Mouse (Mus musculus) heart, adult 2 months (tissue): Measurements from ENCODE around the gene Hist1h2bh. TPM values are rescaled to one million over a fixed set of nuclear protein-coding genes. Genes with fewer than 3 reads are reported as not detected.

Experiments
- DNase-seq, 2 experiments: peaks; one replicate each; pipeline ENCODE4 v3.0.0; 2021
- H3K27ac ChIP-seq: fragments of 200-600 bp; 2 replicates; pipeline ENCODE4 v1.8.1; 2022
- H3K27me3 ChIP-seq: fragments of 200-500 bp; 2 replicates; pipeline ENCODE4 v1.6.1; 2012; ENCODE audit warnings: mild to moderate bottlenecking, low read length, inconsistent platforms, mixed read lengths; ENCODE audit not compliant: control insufficient read depth, insufficient read depth
- H3K36me3 ChIP-seq: fragments of 200-500 bp; 2 replicates; pipeline ENCODE4 v1.6.1; 2012; ENCODE audit warnings: low read length, inconsistent platforms; ENCODE audit not compliant: control insufficient read depth, insufficient read depth
- H3K4me1 ChIP-seq: fragments of 200-500 bp; 2 replicates; pipeline ENCODE4 v1.6.1; 2011; ENCODE audit warnings: low read length; ENCODE audit not compliant: control insufficient read depth, insufficient read depth
- H3K4me3 ChIP-seq: fragments of 200-600 bp; 2 replicates; pipeline ENCODE4 v1.8.1; 2022
- H3K79me2 ChIP-seq: fragments of 200-500 bp; replicated peaks from 2 replicates; pipeline ENCODE4 v1.6.1; 2012; ENCODE audit warnings: mild to moderate bottlenecking, inconsistent platforms, low read length, moderate library complexity, mixed read lengths; ENCODE audit not compliant: control insufficient read depth, insufficient read depth
- H3K9ac ChIP-seq: fragments of 200-500 bp; 2 replicates; pipeline ENCODE4 v1.6.1; 2012; ENCODE audit warnings: low read depth, mild to moderate bottlenecking, control low read depth, inconsistent platforms, low read length, mixed read lengths
- CTCF ChIP-seq: fragments of 200-600 bp; IDR thresholded peaks from 2 replicates; pipeline ENCODE4 v1.8.1; 2022; ENCODE audit warnings: antibody characterized with exemption, mild to moderate bottlenecking, moderate library complexity
- EP300 ChIP-seq: fragments of 200-500 bp; IDR thresholded peaks from 2 replicates; pipeline ENCODE4 v1.6.1; 2011; ENCODE audit warnings: low read depth, low read length, control low read depth; ENCODE audit not compliant: insufficient read depth
- POLR2A ChIP-seq: fragments of 200-500 bp; IDR thresholded peaks from 2 replicates; pipeline ENCODE4 v1.6.1; 2011; ENCODE audit warnings: mild to moderate bottlenecking, low read depth, low read length, control low read depth; ENCODE audit not compliant: insufficient read depth
- WGBS: fragments of 180-500 bp; shearing (Covaris S2); methylation state at CpG from one replicate; pipeline ENCODE4 v1.1.7; 2018; 5-methylcytosine and 5-hydroxymethylcytosine counted together
- intact Hi-C: fragments of 180-260 bp; cut with DNase I; formaldehyde crosslinking; loops from one replicate; pipeline ENCODE4 v1.15.1; 2025
- polyA plus RNA-seq: library from polyadenylated mRNA; depleted of rRNA; stranded (reverse); fragments of >200 nt; gene quantifications from 2 replicates; pipeline ENCODE4 v1.2.3, GENCODE M21; 2012
- total RNA-seq, 2 experiments: library from RNA; stranded (reverse); gene quantifications; 2 replicates each; pipeline ENCODE4 v1.2.3; 2021

Gene Hist1h2bh
- total and polyA plus RNA-seq, 3 experiments = 0.29 to 1.2 (median 1.1) TPM

- DNase-seq = no peak
- 24% methylated on average over 2 of the region's 2 CpGs for WGBS
- intact Hi-C loops = loop anchor here (1.0 to 5.0 kb wide), 6 partner anchors 10 to 1502 kb away; partner anchors contain the start of genes Hist1h1e, Hist1h2be and Hist1h3f
- peak overlapping the region; percentile 86 for H3K4me3 ChIP-seq
- H3K27me3 ChIP-seq = no peaks in the 10 kb centered on the region
- no peaks in the 10 kb centered on the region for H3K79me2 ChIP-seq
- H3K4me1 ChIP-seq = peaks cover 4% of the 10 kb centered on the region
- H3K36me3 ChIP-seq = peaks cover 13% of the 10 kb centered on the region
- H3K9ac ChIP-seq = no peak overlapping the region
- peak overlapping the region; percentile 97 for H3K27ac ChIP-seq
- TF ChIP-seq CTCF = no peak
- TF ChIP-seq POLR2A = no peak
- TF ChIP-seq EP300 = no peak
Measured at GRCm38 (mm10) chr13:23529480-23530165, 13.6 kb downstream of the Hist1h2bh start.

DNA sequence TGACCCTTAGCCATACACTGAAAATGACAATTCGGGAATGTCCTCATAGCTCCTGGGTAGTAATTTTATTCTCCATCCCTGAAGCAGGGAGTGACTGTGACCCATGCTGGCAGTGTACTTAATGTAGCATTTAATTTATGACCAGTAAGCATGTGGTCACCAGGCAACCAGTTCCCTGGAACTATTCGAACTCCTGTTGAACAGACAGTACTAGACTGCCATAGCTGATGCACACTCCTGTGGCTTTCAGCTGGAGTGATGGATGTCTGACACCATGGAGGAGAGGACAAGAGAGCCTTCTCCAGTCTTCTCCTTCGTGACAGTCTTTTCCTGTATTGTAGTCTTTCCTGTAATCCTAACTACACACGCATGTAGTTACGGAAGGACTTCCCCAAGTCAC is 14.2 kb downstream of the Hist1h2bh start:
- H3K27me3 ChIP-seq = no peaks in the 10 kb centered on the region
- 77% methylated on average over 5 of the region's 5 CpGs for WGBS
- no peaks in the 10 kb centered on the region for H3K79me2 ChIP-seq
- H3K9ac ChIP-seq = no peak overlapping the region
- TF ChIP-seq CTCF (no peak), POLR2A (no peak), EP300 (no peak)
- no peak for DNase-seq
- H3K27ac ChIP-seq = peak overlapping the region; percentile 97
- peaks cover 10% of the 10 kb centered on the region for H3K36me3 ChIP-seq
- no peak overlapping the region for H3K4me3 ChIP-seq
- intact Hi-C loops = loop anchor here (5.0 kb wide), 1 partner anchor 1502 kb away; no protein-coding TSS in a partner anchor
- H3K4me1 ChIP-seq = peaks cover 4% of the 10 kb centered on the region

DNA sequence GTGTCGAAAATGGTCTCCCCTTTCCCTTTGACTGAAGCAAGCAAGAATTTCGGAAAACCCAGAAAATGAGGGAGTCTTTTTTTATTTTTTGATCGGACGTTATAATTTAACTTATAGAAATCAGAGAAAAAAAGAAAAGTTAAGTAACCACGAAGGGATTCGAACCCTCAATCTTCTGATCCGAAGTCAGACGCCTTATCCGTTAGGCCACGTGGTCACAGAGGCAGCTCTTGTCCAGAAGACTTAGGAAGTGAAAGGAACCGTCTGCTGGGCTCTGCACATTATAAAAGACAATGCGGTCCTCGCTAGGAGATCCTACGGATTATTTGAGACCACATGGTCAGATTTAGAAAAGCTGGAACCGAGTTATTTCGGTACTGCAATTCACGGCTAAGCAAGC is 16.9 kb downstream of the Hist1h2bh start:
- DNase-seq = peak; percentile 86 to 91
- H3K4me3 ChIP-seq = peak overlapping the region; percentile 47
- WGBS = 1% methylated on average over 17 of the region's 17 CpGs
- H3K27me3 ChIP-seq = no peaks in the 10 kb centered on the region
- intact Hi-C loops = loop anchor here (5.0 kb wide), 1 partner anchor 1499 kb away; no protein-coding TSS in a partner anchor
- H3K79me2 ChIP-seq = no peaks in the 10 kb centered on the region
- peak overlapping the region; percentile 66 for H3K9ac ChIP-seq
- H3K27ac ChIP-seq = no peak overlapping the region
- no peaks in the 10 kb centered on the region; the same call in none of the 2 replicates for H3K4me1 ChIP-seq
- TF ChIP-seq EP300 (peak; percentile 95), POLR2A (no peak)
- no peaks in the 10 kb centered on the region; the same call in 1 of the 2 replicates for H3K36me3 ChIP-seq

DNA sequence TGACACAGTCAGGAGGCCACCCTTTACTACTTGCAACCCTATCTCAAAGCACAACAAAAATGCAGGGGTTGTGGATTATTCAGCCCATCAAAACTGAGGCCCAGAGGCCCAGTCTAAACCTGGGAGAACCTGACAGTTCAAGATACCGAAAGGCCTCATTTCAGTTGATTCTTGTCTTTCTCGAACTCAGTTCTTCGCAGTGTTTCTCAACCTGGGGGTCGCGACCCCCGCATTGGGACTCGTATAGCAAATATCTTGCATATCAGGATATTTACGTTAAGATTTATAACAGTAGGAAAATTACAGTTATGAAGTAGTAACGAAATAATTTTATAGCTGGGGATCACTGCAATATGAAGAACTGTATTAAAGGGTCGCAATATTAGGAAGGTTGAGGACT is 17.3 kb downstream of the Hist1h2bh start:
- Histone ChIP-seq H3K4me3 (peak overlapping the region; percentile 26; the same call in 1 of the 2 replicates), H3K27ac (no peak overlapping the region), H3K9ac (no peak overlapping the region), H3K79me2 (no peaks in the 10 kb centered on the region), H3K27me3 (no peaks in the 10 kb centered on the region), H3K4me1 (no peaks in the 10 kb centered on the region; the same call in none of the 2 replicates), H3K36me3 (no peaks in the 10 kb centered on the region; the same call in 1 of the 2 replicates)
- DNase-seq = no peak
- 8% methylated on average over 10 of the region's 10 CpGs for WGBS
- TF ChIP-seq CTCF = no peak
- TF ChIP-seq POLR2A = no peak
- TF ChIP-seq EP300 = no peak
- intact Hi-C loops = loop anchor here (5.0 kb wide), 1 partner anchor 1499 kb away; no protein-coding TSS in a partner anchor

GRCm38 (mm10) chr13:23524654-23525053 is 18.5 kb downstream of the Hist1h2bh start:
- 0 out of 2 replicates have a peak, but pooled peaks have one; percentile 43 for TF ChIP-seq EP300
- no peak for TF ChIP-seq POLR2A
- TF ChIP-seq CTCF = peak; percentile 97
- Histone ChIP-seq H3K79me2 (no peaks in the 10 kb centered on the region), H3K27ac (no peak overlapping the region), H3K4me1 (no peaks in the 10 kb centered on the region; the same call in 1 of the 2 replicates), H3K4me3 (no peak overlapping the region), H3K9ac (no peak overlapping the region), H3K27me3 (no peaks in the 10 kb centered on the region), H3K36me3 (no peaks in the 10 kb centered on the region; the same call in 1 of the 2 replicates)
- intact Hi-C loops = loop anchor here (5.0 kb wide), 1 partner anchor 1497 kb away; no protein-coding TSS in a partner anchor
- DNase-seq = peak; percentile 68 to 81
- WGBS = 12% methylated on average over 5 of the region's 5 CpGs

GRCm38 (mm10) chr13:23523976-23524375 is 19.2 kb downstream of the Hist1h2bh start:
- no peak overlapping the region for H3K9ac ChIP-seq
- no peak for TF ChIP-seq EP300
- no peak for TF ChIP-seq POLR2A
- no peak for TF ChIP-seq CTCF
- no peak overlapping the region for H3K27ac ChIP-seq
- no peaks in the 10 kb centered on the region for H3K27me3 ChIP-seq
- 26% methylated on average over 5 of the region's 5 CpGs for WGBS
- no peaks in the 10 kb centered on the region for H3K79me2 ChIP-seq
- no peaks in the 10 kb centered on the region; the same call in 1 of the 2 replicates for H3K4me1 ChIP-seq
- intact Hi-C loops = no loop called here
- no peak for DNase-seq
- no peaks in the 10 kb centered on the region; the same call in 1 of the 2 replicates for H3K36me3 ChIP-seq
- H3K4me3 ChIP-seq = no peak overlapping the region
